In genomic region chr11:69400083-69400850, GRCm38 (mm10) we compare ENCODE assay signal across 8 mouse cellular contexts. TPM values are rescaled to one million over a fixed set of nuclear protein-coding genes. Genes with fewer than 3 reads are reported as not detected.
DNase-seq lines count a peak whose midpoint lies in the region; ATAC-seq lines count a peak whose summit lies in the region.

No protein-coding gene starts in this region.

- H3K4me1 ChIP-seq in heart, embryonic 10.5 days = peaks cover 53% of the 10 kb centered on the region
- peaks cover 39% of the 10 kb centered on the region for H3K4me1 ChIP-seq in midbrain, embryonic 11.5 days (ENCODE audit: control insufficient read depth, insufficient read depth, low read length)
- 0 out of 2 replicates have a peak, but pooled peaks cover 12% of the 10 kb centered on the region for H3K4me1 ChIP-seq in midbrain, embryonic 14.5 days (ENCODE audit: control insufficient read depth, insufficient read depth, low read length)
- H3K4me1 ChIP-seq in embryonic facial prominence, embryonic 11.5 days (ENCODE audit: control insufficient read depth, insufficient read depth, low read length) = peaks cover 10% of the 10 kb centered on the region
- H3K4me1 ChIP-seq in limb, embryonic 13.5 days = peaks cover 52% of the 10 kb centered on the region

- intact Hi-C loops in heart, postnatal 25 days (cut with DNase I) = loop anchor here (1.0 to 10.0 kb wide), 2 partner anchors 32 to 595 kb away; partner anchors contain the start of genes Gabarap and Phf23

- ATAC-seq in midbrain, embryonic 11.5 days (ENCODE audit: low FRiP score) = no peak
- no peak for ATAC-seq in midbrain, embryonic 14.5 days (ENCODE audit: low FRiP score, low TSS enrichment)
- ATAC-seq in embryonic facial prominence, embryonic 11.5 days (replicated peaks; ENCODE audit: insufficient number of reproducible peaks, low FRiP score, low TSS enrichment, low read depth) = no peak
- ATAC-seq in limb, embryonic 13.5 days (ENCODE audit: low FRiP score, low read depth) = no peak

- peak; percentile 77 for DNase-seq in heart, embryonic 10.5 days (ENCODE audit: low spot score)
- no peak for DNase-seq in heart, postnatal 25 days (ENCODE audit: low spot score)
- DNase-seq in midbrain, embryonic 11.5 days (ENCODE audit: low spot score, missing footprints) = peak; percentile 92
- no peak for DNase-seq in midbrain, embryonic 14.5 days
- DNase-seq in embryonic facial prominence, embryonic 11.5 days (ENCODE audit: low spot score) = no peak
- DNase-seq in layer of hippocampus, adult 11-12 months (ENCODE audit: low spot score) = no peak
- no peak for DNase-seq in testis, postnatal 10 days (ENCODE audit: low spot score)

- H3K4me3 ChIP-seq in heart, embryonic 10.5 days = peak overlapping the region; percentile 45; the same call in 1 of the 2 replicates
- H3K4me3 ChIP-seq in midbrain, embryonic 11.5 days (ENCODE audit: low read depth, low read length) = no peak overlapping the region
- H3K4me3 ChIP-seq in midbrain, embryonic 14.5 days (replicated peaks; ENCODE audit: low read depth, low read length) = no peak overlapping the region
- 0 out of 2 replicates have a peak overlapping the region, but pooled peaks have one; percentile 1 for H3K4me3 ChIP-seq in embryonic facial prominence, embryonic 11.5 days (ENCODE audit: low read depth, low read length)
- H3K4me3 ChIP-seq in limb, embryonic 13.5 days = no peak overlapping the region

- peak overlapping the region; percentile 42 for H3K9ac ChIP-seq in midbrain, embryonic 11.5 days (ENCODE audit: low read length)
- no peak overlapping the region; the same call in 1 of the 2 replicates for H3K9ac ChIP-seq in midbrain, embryonic 14.5 days (replicated peaks; ENCODE audit: low read length)
- H3K9ac ChIP-seq in embryonic facial prominence, embryonic 11.5 days (replicated peaks; ENCODE audit: low read length) = no peak overlapping the region
- peak overlapping the region; percentile 60; the same call in 1 of the 2 replicates for H3K9ac ChIP-seq in limb, embryonic 13.5 days

- peaks cover 59% of the 10 kb centered on the region for H3K36me3 ChIP-seq in heart, embryonic 10.5 days
- peaks cover 39% of the 10 kb centered on the region for H3K36me3 ChIP-seq in midbrain, embryonic 11.5 days (ENCODE audit: control insufficient read depth, insufficient read depth, low read length)
- H3K36me3 ChIP-seq in midbrain, embryonic 14.5 days (ENCODE audit: control insufficient read depth, insufficient read depth, low read length) = peaks cover 74% of the 10 kb centered on the region
- H3K36me3 ChIP-seq in embryonic facial prominence, embryonic 11.5 days (replicated peaks; ENCODE audit: control insufficient read depth, insufficient read depth, low read depth, low read length) = peaks cover 21% of the 10 kb centered on the region
- H3K36me3 ChIP-seq in limb, embryonic 13.5 days = peaks cover 59% of the 10 kb centered on the region

- 67% methylated on average over 25 of the region's 25 CpGs for WGBS in heart, embryonic 10.5 days
- 74% methylated on average over 25 of the region's 25 CpGs for WGBS in midbrain, embryonic 11.5 days
- WGBS in midbrain, embryonic 14.5 days = 77% methylated on average over 25 of the region's 25 CpGs
- 77% methylated on average over 25 of the region's 25 CpGs for WGBS in embryonic facial prominence, embryonic 11.5 days
- 79% methylated on average over 25 of the region's 25 CpGs for WGBS in limb, embryonic 13.5 days

- H3K9me3 ChIP-seq in heart, embryonic 10.5 days = no peaks in the 10 kb centered on the region
- H3K9me3 ChIP-seq in midbrain, embryonic 11.5 days (ENCODE audit: control insufficient read depth, low read length) = no peaks in the 10 kb centered on the region
- H3K9me3 ChIP-seq in midbrain, embryonic 14.5 days (ENCODE audit: control insufficient read depth, low read length) = no peaks in the 10 kb centered on the region
- no peaks in the 10 kb centered on the region for H3K9me3 ChIP-seq in embryonic facial prominence, embryonic 11.5 days (replicated peaks; ENCODE audit: control insufficient read depth, low read length)
- H3K9me3 ChIP-seq in limb, embryonic 13.5 days = no peaks in the 10 kb centered on the region

- H3K4me2 ChIP-seq in midbrain, embryonic 11.5 days = peak overlapping the region; percentile 24; the same call in 1 of the 2 replicates
- H3K4me2 ChIP-seq in midbrain, embryonic 14.5 days (ENCODE audit: low read length) = no peak overlapping the region
- no peak overlapping the region for H3K4me2 ChIP-seq in embryonic facial prominence, embryonic 11.5 days (ENCODE audit: low read depth, low read length)
- peak overlapping the region; percentile 41 for H3K4me2 ChIP-seq in limb, embryonic 13.5 days (replicated peaks)

- H3K27ac ChIP-seq in heart, embryonic 10.5 days = peak overlapping the region; percentile 78
- no peak overlapping the region for H3K27ac ChIP-seq in midbrain, embryonic 11.5 days (ENCODE audit: low read depth, low read length)
- H3K27ac ChIP-seq in midbrain, embryonic 14.5 days (replicated peaks; ENCODE audit: low read depth, low read length) = no peak overlapping the region
- no peak overlapping the region for H3K27ac ChIP-seq in embryonic facial prominence, embryonic 11.5 days (replicated peaks; ENCODE audit: low read depth, low read length)
- H3K27ac ChIP-seq in limb, embryonic 13.5 days = no peak overlapping the region

- peaks cover 10% of the 10 kb centered on the region for H3K27me3 ChIP-seq in heart, embryonic 10.5 days (ENCODE audit: insufficient read depth, poor library complexity, severe bottlenecking)
- H3K27me3 ChIP-seq in midbrain, embryonic 11.5 days (ENCODE audit: control insufficient read depth, insufficient read depth, low read length) = peaks cover 13% of the 10 kb centered on the region
- no peaks in the 10 kb centered on the region for H3K27me3 ChIP-seq in midbrain, embryonic 14.5 days (ENCODE audit: control insufficient read depth, insufficient read depth, low read length)
- H3K27me3 ChIP-seq in embryonic facial prominence, embryonic 11.5 days (ENCODE audit: control insufficient read depth, insufficient read depth, low read length) = no peaks in the 10 kb centered on the region
- no peaks in the 10 kb centered on the region for H3K27me3 ChIP-seq in limb, embryonic 13.5 days

RNA-seq across cellular contexts. Expression of gene Tmem88, which starts 2.2 kb away (rescaled TPM):
- polyA plus RNA-seq in heart, embryonic 10.5 days (2016; fragmentation: Nextera tagmentation; extraction: Ambion mirVana) = 38.9 and 52.5 TPM in 2 replicates
- total RNA-seq in heart, postnatal 25 days (2021) = 10 to 100 TPM; 22.5 to 23.7 TPM
- polyA plus RNA-seq in midbrain, embryonic 11.5 days (2014; fragmentation: Nextera tagmentation; extraction: Ambion mirVana) = 11.9 and 13.1 TPM in 2 replicates
- 2.6 and 4.9 TPM in 2 replicates for polyA plus RNA-seq in midbrain, embryonic 14.5 days (2014; fragmentation: Nextera tagmentation; extraction: Ambion mirVana)
- 13.6 and 18.1 TPM in 2 replicates for polyA plus RNA-seq in embryonic facial prominence, embryonic 11.5 days (2014; fragmentation: Nextera tagmentation; extraction: Ambion mirVana)
- polyA plus RNA-seq in limb, embryonic 13.5 days (2015; fragmentation: Nextera tagmentation; extraction: Ambion mirVana) = 24.0 and 25.6 TPM in 2 replicates

RNA-seq across cellular contexts. Expression of gene Cyb5d1, which starts 4.8 kb away (rescaled TPM):
- polyA plus RNA-seq in heart, embryonic 10.5 days (2016; fragmentation: Nextera tagmentation; extraction: Ambion mirVana) = 27.4 and 31.8 TPM in 2 replicates
- total RNA-seq in heart, postnatal 25 days (2021) = 10 to 100 TPM; 26.1 to 29.3 TPM
- 44.6 and 50.5 TPM in 2 replicates for polyA plus RNA-seq in midbrain, embryonic 11.5 days (2014; fragmentation: Nextera tagmentation; extraction: Ambion mirVana)
- 17.0 and 24.8 TPM in 2 replicates for polyA plus RNA-seq in midbrain, embryonic 14.5 days (2014; fragmentation: Nextera tagmentation; extraction: Ambion mirVana)
- polyA plus RNA-seq in embryonic facial prominence, embryonic 11.5 days (2014; fragmentation: Nextera tagmentation; extraction: Ambion mirVana) = 33.3 TPM in 2 replicates
- polyA plus RNA-seq in limb, embryonic 13.5 days (2015; fragmentation: Nextera tagmentation; extraction: Ambion mirVana) = 35.6 and 38.1 TPM in 2 replicates

RNA-seq across cellular contexts. Expression of gene Naa38, which starts 5.0 kb away (rescaled TPM):
- 158 and 165 TPM in 2 replicates for polyA plus RNA-seq in heart, embryonic 10.5 days (2016; fragmentation: Nextera tagmentation; extraction: Ambion mirVana)
- total RNA-seq in heart, postnatal 25 days (2021) = 10 to 100 TPM; 97.5 to 99.2 TPM
- 120 and 130 TPM in 2 replicates for polyA plus RNA-seq in midbrain, embryonic 11.5 days (2014; fragmentation: Nextera tagmentation; extraction: Ambion mirVana)
- polyA plus RNA-seq in midbrain, embryonic 14.5 days (2014; fragmentation: Nextera tagmentation; extraction: Ambion mirVana) = 97.6 and 123 TPM in 2 replicates
- polyA plus RNA-seq in embryonic facial prominence, embryonic 11.5 days (2014; fragmentation: Nextera tagmentation; extraction: Ambion mirVana) = 123 and 135 TPM in 2 replicates
- 127 and 137 TPM in 2 replicates for polyA plus RNA-seq in limb, embryonic 13.5 days (2015; fragmentation: Nextera tagmentation; extraction: Ambion mirVana)

RNA-seq across cellular contexts. Expression of gene Kdm6b, which starts 13.2 kb away (rescaled TPM):
- polyA plus RNA-seq in heart, embryonic 10.5 days (2016; fragmentation: Nextera tagmentation; extraction: Ambion mirVana) = 20.9 and 26.9 TPM in 2 replicates
- 10 to 100 TPM; 25.6 to 30.3 TPM for total RNA-seq in heart, postnatal 25 days (2021)
- 30.2 and 31.7 TPM in 2 replicates for polyA plus RNA-seq in midbrain, embryonic 11.5 days (2014; fragmentation: Nextera tagmentation; extraction: Ambion mirVana)
- 41.1 and 41.2 TPM in 2 replicates for polyA plus RNA-seq in midbrain, embryonic 14.5 days (2014; fragmentation: Nextera tagmentation; extraction: Ambion mirVana)
- 25.9 and 26.2 TPM in 2 replicates for polyA plus RNA-seq in embryonic facial prominence, embryonic 11.5 days (2014; fragmentation: Nextera tagmentation; extraction: Ambion mirVana)
- polyA plus RNA-seq in limb, embryonic 13.5 days (2015; fragmentation: Nextera tagmentation; extraction: Ambion mirVana) = 47.3 and 49.3 TPM in 2 replicates

RNA-seq across cellular contexts. Expression of gene Chd3, which starts 31.1 kb away (rescaled TPM):
- 15.8 and 26.5 TPM in 2 replicates for polyA plus RNA-seq in heart, embryonic 10.5 days (2016; fragmentation: Nextera tagmentation; extraction: Ambion mirVana)
- 10 to 100 TPM; 26.4 to 27.9 TPM for total RNA-seq in heart, postnatal 25 days (2021)
- polyA plus RNA-seq in midbrain, embryonic 11.5 days (2014; fragmentation: Nextera tagmentation; extraction: Ambion mirVana) = 38.2 and 39.4 TPM in 2 replicates
- polyA plus RNA-seq in midbrain, embryonic 14.5 days (2014; fragmentation: Nextera tagmentation; extraction: Ambion mirVana) = 77.5 and 80.8 TPM in 2 replicates
- polyA plus RNA-seq in embryonic facial prominence, embryonic 11.5 days (2014; fragmentation: Nextera tagmentation; extraction: Ambion mirVana) = 48.0 and 52.1 TPM in 2 replicates
- polyA plus RNA-seq in limb, embryonic 13.5 days (2015; fragmentation: Nextera tagmentation; extraction: Ambion mirVana) = 117 and 119 TPM in 2 replicates

Comparison
In these comparisons a context has a peak if more than half of its experiments do, and no peak if none do; other contexts are left out.
1. DNase-seq: peak in heart, embryonic 10.5 days (single experiment) and midbrain, embryonic 11.5 days (single experiment); none in heart, postnatal 25 days (single experiment), midbrain, embryonic 14.5 days (single experiment), embryonic facial prominence, embryonic 11.5 days (single experiment), layer of hippocampus, adult 11-12 months (single experiment) and testis, postnatal 10 days (single experiment).
2. H3K4me2 ChIP-seq: peak in midbrain, embryonic 11.5 days (single experiment) and limb, embryonic 13.5 days (single experiment); none in midbrain, embryonic 14.5 days (single experiment) and embryonic facial prominence, embryonic 11.5 days (single experiment).
3. H3K9ac ChIP-seq: peak in midbrain, embryonic 11.5 days (single experiment) and limb, embryonic 13.5 days (single experiment); none in midbrain, embryonic 14.5 days (single experiment) and embryonic facial prominence, embryonic 11.5 days (single experiment).
4. H3K4me3 ChIP-seq: peak in heart, embryonic 10.5 days (single experiment) and embryonic facial prominence, embryonic 11.5 days (single experiment); none in midbrain, embryonic 11.5 days (single experiment), midbrain, embryonic 14.5 days (single experiment) and limb, embryonic 13.5 days (single experiment).